Mouse (Mus musculus): ENCODE data around the gene Msln.
"Not testable (repeated sequence)": the region's sequence is repeated elsewhere in the genome, so short reads cannot be mapped to it uniquely, and the experiment has no call there.

The Msln gene

DNA sequence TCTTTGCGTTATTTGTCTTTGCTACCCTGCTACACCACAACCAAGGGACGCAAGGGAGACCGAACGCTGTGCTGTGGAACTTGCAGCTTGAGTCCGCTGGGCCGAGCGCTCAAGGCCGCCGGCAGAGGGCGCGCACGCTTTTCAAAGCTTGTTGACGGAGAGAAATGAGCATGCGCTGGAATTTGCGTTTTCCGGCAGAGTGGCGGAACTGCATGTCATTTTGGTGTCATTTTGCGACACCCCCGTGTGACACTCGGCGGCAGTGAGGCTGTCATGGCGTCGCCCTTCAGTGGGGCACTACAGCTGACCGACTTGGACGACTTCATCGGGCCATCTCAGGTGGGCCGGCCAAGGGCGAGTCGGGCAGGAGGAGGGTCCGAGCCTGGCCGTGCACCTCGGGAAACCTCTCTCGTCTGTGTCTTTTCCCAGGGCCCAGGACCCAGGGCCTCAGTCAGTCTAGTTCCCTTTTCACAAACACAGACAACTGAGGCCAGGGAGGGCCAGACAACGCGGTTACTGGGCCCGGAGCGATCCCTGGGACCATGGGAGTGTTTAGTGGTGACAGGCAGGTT lies 19.5 kb upstream of the Msln start, which contains the start of gene Narfl:
Narfl (plus strand) TSS at position 228 of the 572 bp plus-strand sequence.
- DNase-seq (ENCODE audit: extremely low read depth, insufficient read length, low spot score): peak; percentile 90

DNA sequence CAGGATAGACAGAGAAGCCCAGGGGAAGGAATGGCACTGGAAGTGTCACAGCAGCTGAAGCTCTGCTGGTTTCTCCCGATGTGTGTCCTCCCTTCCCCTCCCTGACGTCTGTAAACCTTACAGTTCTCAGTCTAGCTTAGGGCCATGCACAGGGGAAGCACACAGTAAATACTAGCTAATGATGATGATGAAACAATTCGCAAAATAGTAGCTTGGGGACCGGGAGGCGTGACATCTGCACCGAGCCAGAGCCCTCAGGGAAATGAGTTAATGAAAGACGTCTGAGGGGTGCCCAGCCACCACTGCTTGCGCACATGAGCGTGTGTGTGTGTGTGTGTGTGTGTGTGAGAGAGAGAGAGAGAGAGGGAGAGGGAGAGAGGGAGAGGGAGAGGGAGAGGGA lies 15.2 kb upstream of the Msln start:
- no peak for DNase-seq (ENCODE audit: extremely low read depth, insufficient read length, low spot score)

DNA sequence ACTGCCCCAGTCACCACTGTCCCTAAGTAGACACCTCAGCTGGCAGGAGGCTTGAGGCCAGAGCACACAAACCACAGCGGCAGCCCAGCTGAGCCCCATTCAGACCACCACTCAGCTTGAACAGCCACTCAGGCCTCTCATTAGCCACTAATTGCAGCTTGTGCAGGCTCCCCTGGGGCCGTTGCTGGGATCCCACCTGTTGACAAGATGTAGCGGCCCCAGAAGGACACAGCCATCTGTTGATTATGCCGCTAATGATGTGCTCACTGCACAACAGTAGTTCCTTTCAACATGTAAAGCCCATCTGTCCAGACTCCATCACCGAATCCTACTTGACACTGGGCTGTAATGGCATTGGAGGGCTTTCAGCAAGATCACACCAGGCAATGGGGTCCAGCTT lies 11.7 kb upstream of the Msln start:
- no peak for DNase-seq (ENCODE audit: extremely low read depth, insufficient read length, low spot score)

DNA sequence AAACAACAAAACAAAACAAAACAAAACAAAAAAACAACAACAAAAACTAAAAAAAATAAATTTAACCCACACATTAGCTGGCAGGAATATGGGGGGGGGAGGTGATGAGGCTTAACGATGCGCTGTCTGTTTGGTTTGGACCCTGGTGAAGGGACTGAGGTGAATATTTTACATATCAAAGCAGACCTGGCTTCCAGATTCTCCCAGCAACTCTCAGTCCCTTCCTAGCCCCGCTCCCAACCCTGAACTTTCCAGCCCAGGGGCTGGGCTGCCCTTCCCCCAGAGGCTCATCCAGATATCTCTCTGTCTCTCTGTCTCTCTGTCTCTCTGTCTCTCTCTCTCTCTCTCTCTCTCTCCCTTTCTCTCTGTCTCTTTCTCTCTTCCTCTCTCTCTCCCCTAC lies 8.4 kb upstream of the Msln start:
- DNase-seq (ENCODE audit: extremely low read depth, insufficient read length, low spot score): no peak

DNA sequence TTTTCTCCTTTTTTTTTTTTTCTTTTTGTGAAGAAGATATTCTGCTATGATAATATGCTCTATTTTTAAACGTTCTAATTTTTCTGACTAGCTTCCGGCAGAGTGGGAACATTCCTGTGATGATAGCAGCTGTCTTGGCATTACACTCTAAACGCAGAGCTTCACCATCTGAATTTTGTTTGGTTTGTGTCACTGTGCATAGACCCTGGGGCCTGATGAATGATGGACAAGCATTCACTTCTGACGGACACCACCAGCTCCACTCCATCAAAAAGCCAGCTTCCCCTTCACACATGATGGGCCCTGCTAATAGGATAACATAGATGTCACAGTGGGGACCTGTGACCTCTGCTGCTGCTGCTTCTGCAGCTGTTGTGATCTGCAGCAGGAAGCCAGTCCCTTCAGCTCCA lies 7.4 kb upstream of the Msln start:
- no peak for DNase-seq (ENCODE audit: extremely low read depth, insufficient read length, low spot score)

DNA sequence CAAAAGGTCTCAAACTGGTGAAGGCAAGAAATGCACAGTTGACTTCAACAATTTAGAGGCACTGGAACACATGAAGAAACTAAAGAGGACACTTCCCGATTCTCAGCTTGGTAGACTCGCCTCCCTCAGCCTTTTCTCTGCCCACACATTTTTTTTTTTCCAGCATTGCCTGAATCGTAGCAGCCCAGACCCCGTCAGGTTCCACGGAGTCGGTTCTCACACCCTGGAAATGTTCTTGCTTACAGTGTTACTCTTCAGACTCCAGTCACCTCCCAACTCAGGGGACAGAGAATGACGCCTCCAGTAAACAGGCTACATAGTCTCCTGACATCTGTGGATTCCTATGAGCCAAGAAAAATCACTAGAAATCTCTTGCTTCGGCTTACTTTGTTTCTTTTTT lies 6.0 kb upstream of the Msln start:
- no peak for DNase-seq (ENCODE audit: extremely low read depth, insufficient read length, low spot score)

DNA sequence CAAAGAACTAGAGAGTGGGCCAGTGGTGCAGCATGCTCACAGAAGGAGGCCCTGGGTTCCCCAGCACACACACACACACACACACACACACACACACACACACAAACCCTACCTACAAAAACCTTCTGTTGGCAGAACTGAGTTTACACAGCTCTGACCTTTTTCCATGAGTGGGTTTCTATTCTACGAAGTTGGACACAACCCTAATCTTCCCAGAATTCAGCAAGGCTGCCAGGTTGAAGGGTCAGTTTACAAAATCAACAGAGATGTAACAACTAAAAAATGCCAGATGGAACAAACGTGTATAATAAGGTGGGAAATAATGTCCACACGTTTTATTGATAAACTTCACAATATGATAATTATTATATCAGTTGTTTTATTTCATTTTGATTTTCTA lies 3.5 kb upstream of the Msln start:
- no peak for DNase-seq (ENCODE audit: extremely low read depth, insufficient read length, low spot score)

DNA sequence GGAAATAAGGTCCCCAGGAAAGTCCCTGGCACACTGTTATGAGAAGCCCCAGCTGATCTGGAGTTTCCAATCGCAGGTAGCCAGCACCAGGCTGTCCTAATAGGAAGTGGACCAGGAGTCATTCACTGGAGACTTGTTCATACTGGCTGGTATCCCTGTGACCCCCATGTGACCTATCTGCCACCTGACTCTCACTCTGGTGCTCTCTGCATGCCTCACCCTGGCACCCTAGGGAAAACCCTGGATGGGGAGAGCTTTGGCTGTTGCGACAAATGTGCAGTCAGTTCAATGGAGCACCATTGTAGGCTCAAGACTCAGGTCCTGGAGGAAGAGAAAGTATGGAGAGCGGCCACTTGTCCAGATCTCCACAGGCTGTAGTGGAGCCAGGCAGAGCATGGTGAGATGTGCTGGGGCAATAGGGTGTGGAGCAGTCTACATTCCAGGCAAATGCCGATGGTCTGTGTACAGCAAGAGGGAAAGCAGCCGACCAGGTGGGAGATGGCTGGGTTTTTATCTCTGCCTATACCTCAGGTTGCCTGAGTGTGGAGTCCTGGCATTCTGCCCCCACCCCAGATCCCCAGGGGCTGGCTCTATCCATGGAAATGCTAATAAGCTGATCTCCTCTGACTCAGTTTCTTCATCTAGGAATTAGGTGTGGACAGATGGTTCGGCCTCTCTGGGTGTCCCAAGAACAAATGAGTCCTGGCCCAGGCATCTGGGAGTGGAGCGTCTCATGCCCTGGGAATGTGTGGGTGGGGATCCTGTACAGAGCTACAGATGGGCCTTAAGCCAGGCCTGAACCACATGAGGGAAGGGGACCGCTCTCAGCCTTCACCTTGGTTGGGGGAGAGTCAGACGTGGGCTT lies 2.4 kb upstream of the Msln start:
- peak; percentile 85 for DNase-seq (ENCODE audit: extremely low read depth, insufficient read length, low spot score)

DNA sequence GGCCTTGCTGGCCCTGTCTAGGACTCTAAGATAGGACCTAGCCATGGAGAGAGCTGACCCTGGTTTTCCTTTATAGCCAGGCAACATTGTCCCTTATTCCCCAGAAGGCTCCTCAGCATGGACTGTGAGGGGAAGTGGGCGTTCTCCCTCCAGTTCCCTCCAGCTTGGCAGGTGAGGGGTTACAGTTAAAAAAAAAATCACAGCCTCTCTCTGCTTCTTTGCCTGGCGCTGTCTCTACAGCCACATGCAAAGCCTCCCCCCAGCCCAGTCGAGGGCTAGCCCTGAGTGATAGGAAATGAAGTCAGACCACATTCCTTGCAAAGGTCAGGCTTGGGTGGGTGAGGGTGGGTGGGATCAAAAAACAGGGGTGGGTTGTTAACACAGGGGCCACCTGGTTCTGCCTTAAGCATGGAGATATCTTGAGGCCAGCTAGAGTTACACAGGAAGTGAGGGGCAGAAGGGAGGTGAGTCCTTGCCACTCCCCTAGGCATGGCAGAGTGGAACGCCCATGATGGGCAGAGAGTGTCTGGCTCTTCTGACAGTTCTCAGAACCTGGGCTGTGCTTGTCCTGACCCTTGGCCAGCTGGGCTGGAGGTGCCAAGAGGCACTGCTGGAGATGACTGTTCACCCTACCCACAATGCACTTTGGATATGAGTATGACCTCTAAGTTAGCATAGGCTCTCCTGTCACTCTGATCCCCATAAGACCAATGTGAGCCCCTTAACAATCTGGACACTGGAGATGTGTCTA lies 1.6 kb upstream of the Msln start:
- peak; percentile 73 for DNase-seq (ENCODE audit: extremely low read depth, insufficient read length, low spot score)

DNA sequence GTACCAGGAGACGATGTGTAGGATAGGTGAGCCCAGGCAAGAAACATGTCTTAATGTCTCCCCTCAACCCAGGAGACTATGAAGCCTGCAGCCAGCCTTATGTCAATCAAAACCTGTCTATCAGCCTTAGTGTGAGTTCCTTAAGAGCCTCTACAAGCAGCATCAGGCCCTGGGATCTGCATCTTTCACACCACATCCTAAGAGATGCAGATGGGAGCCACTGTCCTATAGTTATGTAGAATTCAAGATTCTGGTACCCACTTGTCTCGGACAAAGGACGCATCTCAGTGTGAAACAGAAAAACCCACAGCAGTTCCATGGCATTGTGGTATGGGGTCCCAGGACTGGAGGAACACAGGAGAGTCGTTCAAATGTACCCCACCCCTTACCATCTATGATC lies 908 bp upstream of the Msln start:
- no peak for DNase-seq (ENCODE audit: extremely low read depth, insufficient read length, low spot score)

DNA sequence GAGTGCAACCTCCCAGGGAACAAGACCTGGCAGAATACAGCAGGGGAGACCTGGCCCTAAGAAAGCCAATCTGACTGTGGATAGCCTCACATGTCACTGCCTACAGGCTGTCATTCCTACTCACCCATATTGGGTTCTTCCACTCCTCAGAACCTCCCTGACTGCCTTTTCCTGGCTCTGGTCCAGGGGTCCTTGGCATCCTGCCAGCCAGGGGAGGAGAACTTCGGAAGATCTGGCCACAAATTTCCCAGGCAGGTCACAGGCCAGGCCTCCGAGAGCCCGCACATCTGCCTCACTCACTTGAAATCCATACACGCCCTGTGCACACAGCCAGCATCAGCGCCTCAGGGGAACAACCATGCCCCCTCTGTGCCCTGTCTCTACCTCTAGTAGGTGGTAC lies 2.7 kb downstream of the Msln start:
- peak; percentile 75 for DNase-seq (ENCODE audit: extremely low read depth, insufficient read length, low spot score)

DNA sequence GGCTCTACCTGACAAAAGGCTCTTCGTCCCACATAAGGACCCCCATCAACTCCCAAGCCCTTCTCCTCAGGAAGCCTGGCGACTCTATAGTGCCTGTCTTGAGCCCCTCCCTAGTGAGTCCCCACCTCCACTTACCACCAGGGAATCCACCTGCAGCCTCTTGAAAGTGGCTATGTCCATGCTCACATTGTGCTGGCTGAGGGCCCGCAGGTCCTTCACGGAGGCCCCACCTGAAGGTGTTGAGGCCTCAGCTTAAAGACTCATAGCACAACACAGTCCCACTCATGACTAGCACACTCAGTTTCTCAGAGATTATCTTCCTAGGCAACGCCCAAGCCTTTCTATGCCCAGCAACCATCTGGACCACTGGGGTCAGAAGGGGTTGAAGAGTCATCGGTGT lies 4.9 kb downstream of the Msln start:
- no peak for DNase-seq (ENCODE audit: extremely low read depth, insufficient read length, low spot score)

DNA sequence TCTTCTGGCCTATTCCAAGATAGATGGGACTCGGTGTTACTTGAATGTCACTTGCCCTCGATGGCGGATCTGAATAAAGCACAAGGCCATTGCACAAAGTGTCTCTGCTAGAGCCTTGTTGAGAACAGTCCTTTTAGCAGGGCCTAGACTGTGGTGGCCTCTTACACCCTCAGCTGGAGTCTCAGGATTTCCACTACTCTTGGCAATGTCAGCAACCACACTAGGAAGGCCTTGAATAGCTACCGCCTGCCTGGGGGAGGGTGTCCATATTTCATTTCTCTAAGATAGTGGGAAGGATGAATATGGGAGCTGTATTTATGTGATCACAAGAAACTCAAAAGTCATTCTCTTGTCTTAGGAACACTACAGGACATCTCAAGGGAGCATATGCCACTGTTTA lies 5.9 kb downstream of the Msln start:
- DNase-seq (ENCODE audit: extremely low read depth, insufficient read length, low spot score): no peak

DNA sequence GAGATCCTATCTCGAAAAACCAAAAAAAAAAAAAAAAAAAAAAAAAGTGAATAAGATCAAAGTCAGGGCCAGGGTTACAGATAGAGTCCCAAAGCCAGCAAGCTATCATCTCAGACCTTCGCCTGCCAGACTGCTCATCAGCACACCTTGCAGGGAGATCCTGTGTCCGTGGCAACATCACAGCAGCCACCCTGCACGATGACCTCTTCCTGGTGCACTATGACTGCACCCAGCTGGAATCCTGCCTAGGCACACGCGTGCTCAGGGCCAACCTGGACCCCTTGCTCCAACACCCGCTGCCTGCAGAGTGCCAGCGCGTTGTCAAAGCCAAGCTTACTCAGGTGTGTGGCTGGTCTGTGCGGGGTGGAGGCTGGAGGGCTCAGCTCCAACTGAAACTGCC lies 9.9 kb downstream of the Msln start:
- no peak for DNase-seq (ENCODE audit: extremely low read depth, insufficient read length, low spot score)

DNA sequence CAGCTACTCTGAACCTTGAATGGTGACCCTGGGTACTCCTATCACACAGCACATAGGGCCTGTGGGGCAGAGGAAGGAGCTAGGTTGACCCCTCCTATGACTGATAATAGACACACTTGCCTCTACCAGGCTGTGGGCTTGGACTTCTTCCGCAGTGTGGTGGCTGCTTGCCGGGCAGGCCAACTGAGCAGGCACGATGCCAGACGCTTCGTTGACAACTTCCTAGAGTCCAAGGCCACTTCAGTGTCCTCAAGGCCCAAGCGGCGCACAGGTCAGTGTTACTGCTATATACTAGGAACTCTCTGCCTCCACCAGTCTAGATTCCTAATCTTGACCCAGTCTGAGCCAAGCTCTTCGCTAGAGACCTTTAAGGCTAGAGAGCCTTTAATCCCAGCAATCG lies 10.3 kb downstream of the Msln start:
- no peak for DNase-seq (ENCODE audit: extremely low read depth, insufficient read length, low spot score)

DNA sequence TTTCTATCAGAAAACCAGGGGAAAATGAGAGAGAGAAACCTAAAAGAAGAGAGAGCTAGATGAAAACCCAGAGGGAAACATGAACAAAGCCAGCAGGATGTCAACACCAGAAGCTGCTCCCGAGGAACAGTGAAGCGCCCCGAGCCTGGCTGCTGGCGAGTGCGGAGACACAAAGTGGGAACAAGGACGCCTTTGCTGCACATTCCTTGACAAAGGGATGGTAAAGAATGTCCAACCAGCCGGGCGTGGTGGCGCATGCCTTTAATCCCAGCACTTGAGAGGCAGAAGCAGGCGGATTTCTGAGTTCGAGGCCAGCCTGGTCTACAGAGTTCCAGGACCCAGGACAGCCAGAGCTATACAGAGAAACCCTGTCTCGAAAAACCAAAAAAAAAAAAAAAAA lies 12.7 kb downstream of the Msln start:
- DNase-seq (ENCODE audit: extremely low read depth, insufficient read length, low spot score): not testable (repeated sequence)

DNA sequence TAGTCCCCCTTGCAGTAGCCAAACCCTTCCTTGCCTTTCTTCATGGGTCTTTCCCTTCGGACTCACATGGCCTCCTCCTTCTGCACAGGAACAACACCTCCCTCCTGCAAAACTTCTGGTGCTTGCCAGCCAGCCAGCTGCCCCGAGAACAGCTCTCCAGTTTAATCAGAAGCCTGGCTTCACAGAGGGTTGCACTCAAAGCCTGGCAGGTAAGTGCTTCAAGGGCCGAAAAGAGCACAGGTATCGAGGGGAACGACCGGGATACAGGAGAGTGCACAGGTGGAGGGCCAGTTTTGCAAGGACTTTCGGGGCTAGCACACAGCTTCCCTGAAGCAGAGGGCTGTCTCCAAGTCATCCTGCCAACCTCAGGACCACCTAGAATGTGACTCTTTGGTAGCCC lies 15.3 kb downstream of the Msln start:
- no peak for DNase-seq (ENCODE audit: extremely low read depth, insufficient read length, low spot score)

DNA sequence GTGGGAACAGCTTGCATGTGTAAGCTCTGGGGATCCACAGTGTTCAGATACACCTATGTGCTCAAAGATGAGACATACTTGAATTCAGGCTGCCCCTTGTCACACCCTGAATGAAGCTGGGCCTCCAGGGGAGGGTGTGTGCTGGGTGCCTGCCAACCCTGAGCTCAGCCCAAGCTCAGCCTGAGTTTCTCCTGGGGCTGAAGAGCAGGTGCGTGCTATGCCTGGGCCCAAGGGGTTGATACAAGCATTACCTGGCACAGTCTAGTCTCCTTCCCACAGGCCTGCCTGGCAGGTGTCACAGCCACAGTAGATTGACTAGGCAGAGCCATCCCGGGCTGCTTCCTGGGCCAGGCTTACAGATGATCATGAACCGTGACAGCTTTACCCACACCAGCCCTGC lies 18.4 kb downstream of the Msln start, which contains the start of gene Mslnl:
Mslnl (plus strand) TSS at position 298 of the 400 bp plus-strand sequence.
- DNase-seq (ENCODE audit: extremely low read depth, insufficient read length, low spot score): no peak

DNA sequence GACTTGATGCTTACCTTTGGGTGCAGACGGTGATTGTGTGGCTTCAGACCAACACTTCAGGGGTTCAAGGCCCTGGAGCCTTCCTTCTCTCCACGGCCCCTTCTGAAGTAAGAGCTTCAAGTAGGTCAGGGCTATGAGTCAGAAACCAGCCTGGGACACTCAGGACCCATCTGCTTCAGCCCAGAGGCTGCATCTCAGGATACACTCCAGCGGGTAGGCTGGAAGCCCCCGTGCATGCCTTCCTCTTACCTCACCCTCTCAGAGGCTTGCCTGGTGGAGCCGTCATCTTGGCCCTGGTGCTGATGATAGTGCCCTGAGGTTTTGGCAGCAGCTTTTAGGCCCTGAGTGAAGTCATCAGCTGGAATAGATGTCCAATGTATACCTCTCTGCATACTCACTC lies 18.9 kb downstream of the Msln start:
- DNase-seq (ENCODE audit: extremely low read depth, insufficient read length, low spot score): no peak

DNA sequence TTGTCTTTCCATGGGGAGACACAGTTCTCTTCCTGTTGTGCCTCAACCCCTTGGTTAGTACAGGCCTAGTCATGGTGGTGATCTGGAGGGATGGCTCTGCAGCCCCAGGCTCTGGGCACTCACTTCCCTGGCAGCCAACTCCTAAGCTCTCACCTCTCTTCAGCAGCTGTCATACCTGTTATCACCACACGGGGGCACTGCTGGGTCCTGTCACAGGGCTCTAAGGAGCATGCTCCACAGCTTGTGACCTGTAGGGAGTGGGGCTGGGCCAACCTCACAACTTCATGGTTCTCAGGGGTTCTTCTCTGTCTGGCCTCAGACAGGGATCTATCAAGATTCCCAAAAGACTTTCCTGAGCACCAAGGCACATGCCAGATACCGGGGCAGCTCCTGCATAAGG lies 22.1 kb downstream of the Msln start:
- peak; percentile 57 for DNase-seq (ENCODE audit: extremely low read depth, insufficient read length, low spot score)

DNA sequence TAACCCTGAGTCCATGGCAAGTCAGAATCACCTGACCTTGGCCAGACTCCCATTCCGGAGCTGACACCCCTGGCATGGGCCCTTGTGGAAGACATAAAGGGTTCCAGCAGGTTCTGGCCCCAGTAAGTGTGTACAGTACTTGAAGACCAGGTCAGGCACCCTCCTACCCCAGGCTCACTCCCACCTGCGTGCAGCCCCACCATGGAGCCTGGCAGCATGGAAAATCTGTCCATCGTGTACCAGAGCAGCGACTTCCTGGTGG lies 26.2 kb downstream of the Msln start:
- no peak for DNase-seq (ENCODE audit: extremely low read depth, insufficient read length, low spot score)

Data from 3134 (cell line).